Mouse (Mus musculus): Measurements from ENCODE around the gene Vgll4. TPM values are rescaled to one million over a fixed set of nuclear protein-coding genes. Genes with fewer than 3 reads are reported as not detected.
"Not testable (repeated sequence)": the region's sequence is repeated elsewhere in the genome, so short reads cannot be mapped to it uniquely, and the experiment has no call there.

The Vgll4 gene
- polyA plus RNA-seq, 1 experiment from 2014 or later = 14.7 TPM

- no peak for DNase-seq
- TF ChIP-seq CTCF (IDR thresholded peaks at IDR 0.05; ENCODE audit: low read depth) (peak; percentile 49), EP300 (IDR thresholded peaks at IDR 0.05; ENCODE audit: low read depth) (no peak)
Measured at GRCm38 (mm10) chr6:114894548-114895106, 75.2 kb downstream of the Vgll4 start.

GRCm38 (mm10) chr6:114893427-114894209 is 76.2 kb downstream of the Vgll4 start:
- 22% methylated on average over 20 of the region's 20 CpGs for whole genome bisulfite sequencing (ENCODE audit: insufficient replicate concordance)
- H3K4me1 ChIP-seq (ENCODE audit: insufficient read depth) = peaks cover 64% of the 10 kb centered on the region
- no peaks in the 10 kb centered on the region for H3K9me3 ChIP-seq (ENCODE audit: low read length)
- no peak for TF ChIP-seq CTCF (IDR thresholded peaks at IDR 0.05; ENCODE audit: low read depth)
- TF ChIP-seq EP300 (IDR thresholded peaks at IDR 0.05; ENCODE audit: low read depth) = peak; percentile 61; the same call in 1 of the 2 replicates
- DNase-seq = peak; percentile 89
- H3K27ac ChIP-seq (ENCODE audit: low read depth) = peak overlapping the region; percentile 98
- ATAC-seq = peak; percentile 94
- no peak overlapping the region for H3K4me3 ChIP-seq (ENCODE audit: low read depth, low read length)
- peak overlapping the region; percentile 37 for H3K9ac ChIP-seq (replicated peaks)
- peak overlapping the region; percentile 40 for H3K4me2 ChIP-seq (ENCODE audit: low read depth, low read length)
- H3K27me3 ChIP-seq (ENCODE audit: insufficient read depth, low read length) = no peaks in the 10 kb centered on the region
- peaks cover 5% of the 10 kb centered on the region for H3K36me3 ChIP-seq (replicated peaks; ENCODE audit: insufficient read depth, low read length)

More at GRCm38 (mm10) chr6:114894548-114895106, 75.2 kb downstream of the Vgll4 start:
- H3K4me1 ChIP-seq (ENCODE audit: insufficient read depth) = peaks cover 65% of the 10 kb centered on the region
- 21% methylated on average over 4 of the region's 4 CpGs for WGBS (ENCODE audit: insufficient replicate concordance)
- peak; percentile 19; the same call in 1 of the 2 replicates for ATAC-seq
- H3K9ac ChIP-seq (replicated peaks) = peak overlapping the region; percentile 37; the same call in 1 of the 2 replicates
- peaks cover 5% of the 10 kb centered on the region; the same call in 1 of the 2 replicates for H3K36me3 ChIP-seq (replicated peaks; ENCODE audit: insufficient read depth, low read length)
- no peaks in the 10 kb centered on the region for H3K27me3 ChIP-seq (ENCODE audit: insufficient read depth, low read length)
- H3K27ac ChIP-seq (ENCODE audit: low read depth) = peak overlapping the region; percentile 98
- peak overlapping the region; percentile 40; the same call in 1 of the 2 replicates for H3K4me2 ChIP-seq (ENCODE audit: low read depth, low read length)
- no peaks in the 10 kb centered on the region for H3K9me3 ChIP-seq (ENCODE audit: low read length)
- H3K4me3 ChIP-seq (ENCODE audit: low read depth, low read length) = no peak overlapping the region

GRCm38 (mm10) chr6:114892363-114892762 is 77.4 kb downstream of the Vgll4 start:
- peaks cover 11% of the 10 kb centered on the region for H3K36me3 ChIP-seq (replicated peaks; ENCODE audit: insufficient read depth, low read length)
- H3K27me3 ChIP-seq (ENCODE audit: insufficient read depth, low read length) = no peaks in the 10 kb centered on the region
- no peak overlapping the region for H3K4me3 ChIP-seq (ENCODE audit: low read depth, low read length)
- H3K4me1 ChIP-seq (ENCODE audit: insufficient read depth) = peaks cover 68% of the 10 kb centered on the region
- WGBS (ENCODE audit: insufficient replicate concordance) = 38% methylated on average over 6 of the region's 6 CpGs
- TF ChIP-seq EP300 (IDR thresholded peaks at IDR 0.05; ENCODE audit: low read depth) (no peak), CTCF (IDR thresholded peaks at IDR 0.05; ENCODE audit: low read depth) (no peak)
- ATAC-seq (no peak), DNase-seq (no peak)
- no peak overlapping the region; the same call in 1 of the 2 replicates for H3K9ac ChIP-seq (replicated peaks)
- H3K4me2 ChIP-seq (ENCODE audit: low read depth, low read length) = no peak overlapping the region
- H3K9me3 ChIP-seq (ENCODE audit: low read length) = no peaks in the 10 kb centered on the region
- H3K27ac ChIP-seq (ENCODE audit: low read depth) = peak overlapping the region; percentile 98; the same call in 1 of the 2 replicates

GRCm38 (mm10) chr6:114891771-114892170 is 78.0 kb downstream of the Vgll4 start:
- H3K27me3 ChIP-seq (ENCODE audit: insufficient read depth, low read length) = no peaks in the 10 kb centered on the region
- peaks cover 11% of the 10 kb centered on the region for H3K36me3 ChIP-seq (replicated peaks; ENCODE audit: insufficient read depth, low read length)
- 66% methylated on average over 12 of the region's 12 CpGs for WGBS (ENCODE audit: insufficient replicate concordance)
- DNase-seq (no peak), ATAC-seq (no peak)
- TF ChIP-seq CTCF (IDR thresholded peaks at IDR 0.05; ENCODE audit: low read depth) (no peak), EP300 (IDR thresholded peaks at IDR 0.05; ENCODE audit: low read depth) (no peak)
- H3K4me3 ChIP-seq (ENCODE audit: low read depth, low read length) = no peak overlapping the region
- peak overlapping the region; percentile 34; the same call in 1 of the 2 replicates for H3K27ac ChIP-seq (ENCODE audit: low read depth)
- H3K9ac ChIP-seq (replicated peaks) = no peak overlapping the region
- peaks cover 71% of the 10 kb centered on the region for H3K4me1 ChIP-seq (ENCODE audit: insufficient read depth)
- no peak overlapping the region for H3K4me2 ChIP-seq (ENCODE audit: low read depth, low read length)
- no peaks in the 10 kb centered on the region for H3K9me3 ChIP-seq (ENCODE audit: low read length)

- Histone ChIP-seq H3K4me2 (ENCODE audit: low read depth, low read length) (no peak overlapping the region), H3K27ac (ENCODE audit: low read depth) (peak overlapping the region; percentile 76), H3K27me3 (ENCODE audit: insufficient read depth, low read length) (no peaks in the 10 kb centered on the region), H3K4me1 (ENCODE audit: insufficient read depth) (peaks cover 72% of the 10 kb centered on the region), H3K9me3 (ENCODE audit: low read length) (no peaks in the 10 kb centered on the region), H3K36me3 (replicated peaks; ENCODE audit: insufficient read depth, low read length) (peaks cover 11% of the 10 kb centered on the region), H3K9ac (replicated peaks) (no peak overlapping the region), H3K4me3 (ENCODE audit: low read depth, low read length) (no peak overlapping the region)
- ATAC-seq (no peak), DNase-seq (no peak)
- WGBS (ENCODE audit: insufficient replicate concordance) = 88% methylated on average over 12 of the region's 12 CpGs
- TF ChIP-seq CTCF (IDR thresholded peaks at IDR 0.05; ENCODE audit: low read depth) (no peak), EP300 (IDR thresholded peaks at IDR 0.05; ENCODE audit: low read depth) (no peak)
Measured at GRCm38 (mm10) chr6:114891272-114891671, 78.5 kb downstream of the Vgll4 start.

- peak overlapping the region; percentile 76 for H3K27ac ChIP-seq (ENCODE audit: low read depth)
- no peaks in the 10 kb centered on the region for H3K27me3 ChIP-seq (ENCODE audit: insufficient read depth, low read length)
- peaks cover 11% of the 10 kb centered on the region for H3K36me3 ChIP-seq (replicated peaks; ENCODE audit: insufficient read depth, low read length)
- DNase-seq = peak; percentile 78
- WGBS (ENCODE audit: insufficient replicate concordance) = 65% methylated on average over 19 of the region's 19 CpGs
- H3K4me2 ChIP-seq (ENCODE audit: low read depth, low read length) = no peak overlapping the region
- no peak overlapping the region for H3K4me3 ChIP-seq (ENCODE audit: low read depth, low read length)
- H3K9me3 ChIP-seq (ENCODE audit: low read length) = no peaks in the 10 kb centered on the region
- no peak overlapping the region for H3K9ac ChIP-seq (replicated peaks)
- TF ChIP-seq CTCF (IDR thresholded peaks at IDR 0.05; ENCODE audit: low read depth) (no peak), EP300 (IDR thresholded peaks at IDR 0.05; ENCODE audit: low read depth) (no peak)
- ATAC-seq = no peak
- peaks cover 77% of the 10 kb centered on the region for H3K4me1 ChIP-seq (ENCODE audit: insufficient read depth)
Measured at GRCm38 (mm10) chr6:114890411-114891115, 79.2 kb downstream of the Vgll4 start.

- not testable (repeated sequence) for H3K27me3 ChIP-seq (ENCODE audit: insufficient read depth, low read length); H3K9me3 ChIP-seq (ENCODE audit: low read length); H3K27ac ChIP-seq (ENCODE audit: low read depth); H3K4me2 ChIP-seq (ENCODE audit: low read depth, low read length); H3K4me3 ChIP-seq (ENCODE audit: low read depth, low read length); H3K9ac ChIP-seq (replicated peaks); DNase-seq; ATAC-seq
- Histone ChIP-seq H3K4me1 (ENCODE audit: insufficient read depth) (peaks cover 72% of the 10 kb centered on the region), H3K36me3 (replicated peaks; ENCODE audit: insufficient read depth, low read length) (peaks cover 15% of the 10 kb centered on the region)
- WGBS (ENCODE audit: insufficient replicate concordance) = 72% methylated on average over 3 of the region's 3 CpGs
Measured at GRCm38 (mm10) chr6:114889971-114890370, 79.8 kb downstream of the Vgll4 start.
